Mouse (Mus musculus) heart, adult 11 months (tissue): ENCODE results near the gene Ntm.

Experiments used
- DNase-seq: peaks from one replicate; pipeline ENCODE4 v3.0.0; 2022

The Ntm gene

DNA sequence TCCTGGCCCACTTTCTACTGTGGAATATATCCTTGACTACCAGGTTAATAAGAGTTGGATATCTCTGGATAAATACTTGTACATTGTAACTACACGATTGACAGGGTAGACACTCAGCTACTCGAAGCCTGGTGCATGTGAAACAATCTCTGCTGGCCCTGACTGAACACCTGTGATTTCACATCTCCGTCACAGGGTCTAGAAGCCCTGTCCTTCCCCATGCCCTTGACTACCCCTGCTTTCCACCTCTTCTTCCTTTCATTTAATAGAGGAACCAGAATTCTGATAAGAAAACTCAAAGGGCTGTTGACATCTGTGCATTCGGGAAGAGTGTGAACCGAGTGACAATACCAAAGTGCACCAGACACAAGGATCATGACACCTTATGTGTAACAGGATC, 566.8 kb downstream of the Ntm start:
- DNase-seq = peak; percentile 62

DNA sequence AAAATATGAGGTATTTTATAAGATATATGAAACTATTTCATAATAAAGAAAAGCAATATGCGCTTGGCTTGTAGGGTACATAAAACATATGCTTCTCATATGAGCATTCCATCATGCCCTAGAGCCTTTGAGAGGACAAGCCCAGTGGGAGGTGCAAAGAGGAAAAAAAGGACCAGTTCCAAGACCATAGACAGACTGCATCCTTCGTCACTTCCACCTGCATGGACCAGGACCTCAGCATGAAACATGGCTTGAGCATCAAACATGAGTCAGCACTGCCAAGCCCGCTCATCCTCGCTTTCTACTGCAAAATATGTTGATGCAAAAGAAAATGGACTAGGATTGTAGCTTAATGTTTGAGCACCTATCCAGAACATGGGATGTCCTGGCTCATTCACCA, 569.8 kb downstream of the Ntm start:
- DNase-seq = no peak

DNA sequence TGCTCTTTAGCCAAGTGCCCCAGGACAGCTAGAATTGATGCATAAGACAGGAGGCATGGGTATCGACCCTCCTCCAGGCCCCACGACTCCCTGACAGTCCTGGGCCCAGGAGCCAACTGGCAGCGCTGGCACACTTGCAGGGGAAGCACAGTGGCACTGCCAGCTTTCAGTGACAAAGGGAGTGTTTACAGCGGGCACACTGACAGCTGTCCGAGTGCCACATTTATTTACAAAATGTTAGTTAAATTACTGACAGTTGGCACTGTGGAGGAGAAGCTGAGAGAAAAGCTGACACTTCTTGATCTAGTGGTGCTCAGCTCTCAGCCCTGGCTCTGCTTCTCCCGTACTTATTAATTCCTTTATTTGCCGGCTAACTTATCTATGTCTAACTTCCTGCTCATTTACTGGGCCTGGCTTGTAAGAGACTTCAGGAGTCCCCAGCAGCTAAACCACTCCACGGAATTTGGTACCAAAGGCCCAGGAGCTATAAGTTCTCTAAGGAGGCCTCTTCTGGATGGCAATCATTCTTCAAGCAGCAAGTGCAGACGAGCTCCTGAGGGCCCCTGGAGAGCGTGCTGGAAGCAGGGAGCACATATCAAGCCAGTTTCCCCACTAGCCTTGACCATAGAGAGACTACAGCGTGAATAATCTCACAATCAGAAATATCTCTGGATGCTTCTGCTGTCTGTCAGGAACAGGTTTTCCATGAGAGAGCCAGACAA, 572.0 kb downstream of the Ntm start:
- DNase-seq = peak; percentile 87

DNA sequence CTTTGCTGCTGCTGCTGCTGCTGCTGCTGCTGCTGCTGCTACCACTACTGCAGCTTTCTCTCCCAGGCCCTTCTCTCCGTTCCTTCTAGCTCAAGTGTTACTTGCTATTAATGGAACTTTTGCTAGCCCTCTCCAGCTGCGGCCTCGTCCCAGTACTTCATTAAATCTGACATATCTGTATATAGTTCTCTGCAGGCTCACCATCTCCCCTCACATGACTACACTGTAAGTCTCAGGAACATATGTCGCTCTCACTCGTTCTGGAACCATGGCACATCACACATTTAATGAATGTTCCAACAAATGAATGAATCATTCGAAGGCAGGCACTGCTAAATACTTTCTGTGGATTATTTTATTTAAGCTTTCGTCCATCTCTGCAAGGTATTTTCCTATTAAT, 573.7 kb downstream of the Ntm start:
- DNase-seq = peak; percentile 77

DNA sequence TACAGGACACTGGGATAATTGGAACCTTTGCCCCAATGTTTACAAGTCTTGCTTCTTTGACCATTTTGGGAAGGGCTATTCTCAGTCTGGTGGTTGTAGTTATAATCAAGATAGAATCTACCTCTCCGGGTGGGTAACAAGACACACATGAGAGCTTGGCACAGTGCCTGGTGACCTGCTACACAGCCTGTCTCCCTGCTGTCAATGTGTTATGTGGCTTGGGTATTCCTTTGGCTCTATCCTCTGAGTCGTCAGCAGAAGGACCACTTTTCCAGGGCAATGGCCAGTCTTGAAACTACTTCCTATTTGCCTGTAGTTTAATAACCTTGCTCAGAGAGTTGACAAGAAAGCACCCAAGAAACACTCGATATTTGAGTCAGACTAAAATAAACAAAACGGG, 575.8 kb downstream of the Ntm start:
- peak; percentile 73 for DNase-seq

DNA sequence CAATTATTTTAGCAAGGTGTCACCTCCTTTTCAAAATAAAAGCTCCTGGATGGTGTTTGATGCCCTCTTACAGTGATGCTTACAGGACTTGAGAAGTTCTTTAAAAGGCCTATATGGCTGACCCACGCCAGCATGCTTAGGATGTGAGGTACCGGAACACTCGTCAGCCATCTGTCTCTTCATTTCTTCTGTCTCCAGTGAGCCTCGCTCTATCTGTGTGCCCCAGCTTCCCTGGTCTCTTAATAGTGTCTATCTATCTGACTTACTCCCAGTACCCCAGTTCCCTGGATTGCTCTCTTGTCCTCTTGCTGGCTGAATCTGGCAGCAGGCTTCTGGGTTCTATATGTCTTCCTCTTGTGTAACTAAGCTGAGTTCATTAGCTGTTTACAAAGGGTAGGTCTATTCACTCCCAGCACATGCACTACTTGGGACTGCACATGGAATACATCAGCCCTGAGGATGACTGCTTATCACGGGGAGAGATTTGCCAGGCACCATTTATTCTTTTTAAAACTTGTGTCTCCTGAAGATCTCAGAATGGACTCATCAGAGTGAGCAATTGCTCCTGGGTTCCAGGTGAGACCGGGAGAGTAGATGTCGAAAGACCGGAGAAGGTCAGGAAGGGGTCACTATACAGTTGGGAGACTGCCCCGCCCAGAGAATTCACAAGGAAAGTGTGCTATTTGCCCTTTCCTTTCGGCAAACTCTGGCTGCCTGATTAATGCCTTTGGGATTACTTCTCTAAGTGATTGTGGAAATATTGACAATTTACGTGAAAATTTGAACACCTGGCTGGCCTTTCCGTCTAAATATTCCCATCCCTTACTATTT, 585.6 kb downstream of the Ntm start:
- no peak for DNase-seq

DNA sequence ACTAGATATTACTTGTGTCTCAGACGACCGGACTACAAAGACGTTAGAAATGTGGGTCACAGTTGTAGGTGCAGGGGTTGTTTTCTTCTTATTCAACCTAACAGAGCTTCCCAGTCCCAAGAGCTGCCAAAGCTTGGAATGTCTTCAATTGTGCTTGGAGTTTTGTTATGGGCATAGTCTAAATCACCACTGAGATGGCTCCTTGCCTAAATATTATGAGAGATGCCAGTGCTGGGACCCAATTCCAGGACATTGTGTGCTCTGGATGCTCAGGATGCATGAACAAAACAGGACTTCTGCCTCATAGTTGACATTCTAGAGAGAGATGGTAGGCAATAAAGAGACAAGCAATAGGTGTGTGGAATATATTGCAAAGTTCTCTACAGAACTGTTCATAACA, 591.6 kb downstream of the Ntm start:
- DNase-seq = no peak

DNA sequence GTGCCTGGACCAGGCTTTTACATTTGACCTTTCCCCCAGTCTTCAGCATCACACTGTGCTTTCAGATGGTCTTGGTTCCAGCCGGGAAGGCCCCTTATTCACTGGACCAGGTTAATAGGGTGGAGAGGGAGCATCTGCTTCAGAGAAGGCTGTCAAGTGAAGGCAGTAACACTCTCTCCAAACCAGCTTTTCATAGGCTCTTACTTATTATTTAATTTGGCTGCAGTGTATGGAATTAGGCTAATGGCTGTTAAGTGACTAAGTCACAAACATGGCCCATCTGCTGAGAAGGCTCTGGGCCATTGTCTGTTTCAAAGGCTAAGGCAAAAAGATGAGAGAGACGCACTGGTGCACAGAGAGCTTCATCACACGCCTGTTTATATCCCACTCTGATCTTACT, 593.3 kb downstream of the Ntm start:
- DNase-seq = no peak

DNA sequence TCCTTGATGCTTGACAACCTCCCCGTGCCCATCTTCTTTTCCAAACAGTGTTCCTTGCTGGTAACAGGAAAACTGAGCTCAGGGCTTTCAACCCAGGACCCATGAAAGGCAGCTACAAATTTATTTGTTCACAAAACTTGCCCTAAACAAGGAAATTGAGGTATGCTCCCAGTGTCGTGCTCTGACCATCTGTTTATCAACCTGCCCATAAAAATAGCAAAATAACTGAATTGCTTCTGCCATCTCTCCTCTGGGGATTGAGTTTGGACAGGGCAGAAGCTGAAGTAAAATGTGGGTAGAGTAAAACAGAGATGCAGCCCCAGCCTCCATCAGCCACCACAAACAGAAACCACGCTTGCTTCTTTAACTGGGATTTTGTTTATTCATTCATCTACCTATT, 594.6 kb downstream of the Ntm start:
- no peak for DNase-seq

DNA sequence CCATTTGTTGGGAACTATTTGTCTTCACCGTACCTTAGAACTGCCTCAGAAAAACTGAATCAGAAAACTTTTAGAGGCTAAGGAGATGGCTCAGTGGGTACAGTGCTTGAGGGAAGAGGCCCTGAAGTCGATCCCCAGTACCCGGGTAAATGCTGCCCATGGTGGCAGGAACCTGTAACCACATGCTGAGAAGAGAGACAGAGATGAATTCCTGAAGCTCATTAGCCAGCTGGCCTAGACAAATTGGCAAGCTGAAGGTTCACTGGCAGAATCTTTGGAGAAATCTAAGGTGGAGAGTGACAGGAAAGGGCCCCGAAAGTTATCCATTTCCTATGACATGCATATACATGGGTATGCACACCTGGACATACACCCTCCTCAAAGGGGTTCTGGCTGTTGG, 605.1 kb downstream of the Ntm start:
- no peak for DNase-seq

DNA sequence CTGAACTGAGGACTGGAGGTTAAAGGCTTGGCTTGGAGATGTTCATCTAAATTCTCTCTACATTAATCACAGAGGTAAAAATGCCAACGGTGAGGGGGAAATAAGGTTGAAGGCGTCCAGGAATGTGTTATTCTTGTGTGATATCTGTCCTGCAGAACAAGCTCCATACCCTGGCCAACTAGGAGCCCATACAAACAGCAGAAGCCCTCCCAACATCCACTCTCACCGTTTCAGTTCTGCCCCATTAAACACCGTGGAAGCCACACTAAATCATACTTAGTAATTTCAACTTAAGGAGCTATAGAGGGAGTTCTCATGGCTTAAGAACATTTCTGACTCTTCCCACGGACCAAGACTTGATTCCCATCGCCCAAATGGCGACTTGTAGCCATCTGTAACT, 620.6 kb downstream of the Ntm start:
- no peak for DNase-seq

DNA sequence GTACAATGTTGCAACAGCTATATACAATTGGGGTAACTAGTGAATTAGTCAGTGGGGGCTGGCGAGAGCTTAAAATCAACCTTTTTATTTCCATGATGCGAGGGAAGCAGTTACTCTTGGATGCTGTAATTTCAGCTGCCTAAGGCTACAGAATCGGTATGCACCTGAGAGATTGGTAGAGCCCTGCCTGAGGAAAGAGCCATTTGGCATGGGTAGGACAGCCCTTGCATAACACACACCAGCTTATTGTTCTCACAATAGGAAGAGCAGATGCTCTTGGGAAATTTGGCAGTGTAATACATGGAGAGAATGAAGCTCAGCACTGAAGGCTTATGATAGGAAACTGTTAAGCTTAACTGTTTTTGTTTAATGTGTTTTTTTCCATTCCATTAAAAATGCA, 621.6 kb downstream of the Ntm start:
- no peak for DNase-seq

DNA sequence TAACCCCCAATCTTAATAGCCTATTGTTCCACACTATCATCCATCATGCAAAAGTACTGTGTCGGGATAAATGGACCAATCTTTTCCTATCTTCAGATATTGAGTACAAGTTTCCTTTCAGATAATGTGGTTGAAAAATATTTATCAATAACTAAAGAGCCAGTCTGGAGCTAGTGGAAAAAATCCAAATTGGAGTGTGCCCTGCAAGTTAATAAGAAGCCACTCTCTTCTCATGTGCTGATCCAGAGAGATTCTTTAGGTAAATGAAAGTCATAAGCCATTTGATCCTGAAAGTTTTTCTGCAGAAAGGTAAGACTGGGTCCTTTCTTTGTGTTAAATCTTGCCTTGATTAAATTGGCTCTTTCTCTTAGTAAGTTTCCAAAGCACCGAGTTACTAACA, 627.3 kb downstream of the Ntm start:
- DNase-seq = no peak

DNA sequence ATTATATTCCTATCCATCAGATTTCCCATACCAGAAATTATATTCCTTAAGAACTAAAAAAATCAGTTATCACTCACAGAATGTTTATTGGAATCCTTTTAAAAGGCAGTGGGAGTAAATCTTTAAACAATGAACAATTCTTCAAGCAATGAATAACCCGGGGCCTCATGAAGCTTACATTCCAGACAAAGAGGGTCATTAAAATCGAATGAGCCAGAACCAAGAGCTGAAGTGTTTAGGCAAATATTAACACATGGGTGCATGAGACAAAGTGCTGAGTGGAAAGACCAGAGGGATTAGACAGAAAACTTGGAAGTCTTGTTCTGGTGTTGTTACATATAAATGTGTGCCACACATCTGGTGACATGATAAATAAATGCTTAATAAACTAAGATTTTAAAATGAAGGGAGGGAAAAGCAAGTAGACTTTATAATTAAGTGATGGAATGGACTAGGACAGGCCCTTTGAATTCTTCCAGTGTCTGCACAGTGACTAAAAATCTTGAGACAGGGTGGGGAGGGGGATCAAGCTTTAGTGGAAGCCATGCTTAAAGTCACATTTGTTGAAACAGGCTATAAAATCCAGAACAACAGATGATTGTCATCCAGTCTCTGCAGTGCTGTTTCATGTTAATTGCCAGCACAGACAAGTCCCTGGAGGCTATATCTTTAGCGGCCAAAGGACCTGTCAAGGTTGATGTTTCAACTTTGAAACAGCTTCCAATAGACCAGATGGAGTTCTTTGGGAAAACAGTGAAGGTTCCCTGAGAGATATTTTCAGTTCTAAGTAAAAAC, 630.4 kb downstream of the Ntm start:
- peak; percentile 68 for DNase-seq

DNA sequence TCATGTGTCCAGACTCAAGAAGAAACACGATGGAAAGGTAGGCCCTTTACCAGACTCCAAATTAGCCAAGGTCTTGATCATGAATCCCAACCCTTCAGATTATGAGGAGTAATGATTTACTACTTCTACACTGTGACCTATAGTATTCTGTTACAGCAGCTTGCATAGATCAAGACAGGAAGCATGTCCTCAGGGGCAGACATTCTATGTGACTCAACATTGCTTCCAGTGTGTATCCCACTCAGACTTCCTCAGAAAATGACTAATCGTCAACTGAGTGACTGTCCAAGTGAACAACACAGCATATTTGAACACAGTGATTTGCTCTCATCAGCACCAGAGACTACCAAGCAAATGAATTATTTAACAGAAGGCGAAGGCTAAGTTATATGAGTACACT, 632.5 kb downstream of the Ntm start:
- DNase-seq = no peak

DNA sequence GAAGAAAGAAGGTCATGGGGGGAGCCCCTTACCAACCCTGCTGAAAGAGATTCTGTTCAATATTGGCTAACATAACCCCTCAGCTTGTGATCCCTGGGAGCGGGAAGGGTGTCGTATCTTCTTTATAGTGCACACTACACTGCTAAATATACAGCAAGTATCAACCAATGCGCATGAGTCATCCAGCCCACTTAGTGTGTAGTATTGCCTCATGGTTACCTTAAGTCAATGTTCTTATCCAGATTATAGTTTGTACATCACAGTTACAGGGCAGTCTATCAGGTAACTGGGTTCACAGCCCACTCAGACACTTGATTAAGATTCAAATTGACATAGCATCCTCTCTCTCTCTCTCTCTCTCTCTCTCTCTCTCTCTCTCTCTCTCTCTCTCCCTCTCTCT, 636.7 kb downstream of the Ntm start:
- no peak for DNase-seq

DNA sequence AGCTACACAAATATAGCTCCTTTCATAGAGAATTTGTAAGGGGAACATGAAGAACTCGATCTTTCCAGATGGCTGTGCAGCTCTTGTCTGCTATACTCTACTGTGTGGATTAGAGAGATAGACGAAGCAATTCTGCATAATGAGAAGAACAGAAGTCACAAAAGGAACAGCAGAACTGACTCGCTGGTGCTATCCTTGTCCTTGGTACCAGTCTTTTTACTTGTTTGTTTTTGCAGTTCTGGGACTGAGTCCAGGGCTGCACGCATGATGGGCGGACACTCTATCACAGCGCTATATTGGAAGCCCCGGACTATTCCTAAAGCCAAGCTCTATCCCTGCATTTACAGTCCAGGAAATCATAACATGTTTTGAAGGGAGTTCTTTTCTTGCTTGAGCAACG, 637.8 kb downstream of the Ntm start:
- no peak for DNase-seq

DNA sequence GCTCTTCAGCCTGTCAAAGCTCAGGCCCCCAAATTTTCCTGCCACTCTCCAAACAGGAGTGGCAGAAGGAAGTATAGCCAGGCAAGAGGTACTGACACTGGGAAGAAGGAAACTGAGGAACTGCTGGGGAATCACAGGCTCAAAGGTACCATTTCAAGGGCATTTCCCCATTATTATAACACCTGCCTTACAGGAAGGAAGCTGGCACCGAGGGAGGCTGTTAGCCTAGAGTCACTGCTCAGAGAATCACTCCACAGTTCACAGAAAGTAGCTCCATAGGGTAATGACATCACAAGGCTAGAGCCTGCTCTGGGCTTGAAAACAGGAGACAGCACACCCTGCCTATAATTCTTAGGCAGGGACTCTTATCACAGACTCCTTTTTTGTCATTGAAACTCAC, 643.7 kb downstream of the Ntm start:
- DNase-seq = no peak

DNA sequence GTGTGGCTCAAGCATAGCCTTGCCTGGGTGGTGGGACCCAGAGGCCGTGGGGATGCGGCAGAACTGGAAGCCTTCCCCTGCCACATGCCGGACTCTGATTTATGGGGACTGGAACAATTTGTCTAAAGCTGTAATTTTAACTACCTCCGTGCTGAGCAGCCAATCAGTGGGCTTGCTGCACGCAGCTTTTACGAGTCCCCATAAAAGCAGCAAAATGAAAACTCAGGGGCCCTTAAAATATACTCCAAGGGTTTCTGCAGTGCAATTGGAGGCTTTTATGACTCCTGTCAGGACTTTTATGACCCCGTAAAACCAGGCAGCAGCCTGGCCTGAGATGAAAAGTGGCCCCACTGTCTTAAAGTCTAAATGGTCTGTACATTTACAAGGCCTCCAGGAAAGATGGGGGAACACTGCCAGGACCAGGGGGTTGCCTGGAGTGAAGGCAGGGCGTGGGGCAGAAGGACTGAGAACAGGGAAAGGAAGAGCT, 644.2 kb downstream of the Ntm start:
- DNase-seq = no peak

DNA sequence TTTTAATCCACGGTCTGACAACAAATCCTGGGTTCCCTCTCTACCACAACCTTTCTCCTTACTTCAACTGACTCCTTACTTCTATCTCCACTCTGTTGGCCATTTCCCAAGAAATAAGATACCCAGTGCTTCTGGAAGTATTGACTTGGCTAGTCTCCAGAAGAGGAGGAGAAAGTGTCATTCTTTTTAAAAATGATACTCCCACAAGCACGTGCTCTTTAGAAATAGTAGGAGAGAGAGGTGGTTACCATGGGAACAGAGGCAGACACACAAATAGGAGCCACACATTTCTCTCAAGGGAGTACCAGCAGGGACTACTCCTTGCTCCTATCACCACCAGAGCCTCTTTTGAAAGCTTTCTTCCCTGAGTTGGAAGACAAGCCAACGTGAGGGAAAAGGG, 645.3 kb downstream of the Ntm start:
- DNase-seq = no peak

DNA sequence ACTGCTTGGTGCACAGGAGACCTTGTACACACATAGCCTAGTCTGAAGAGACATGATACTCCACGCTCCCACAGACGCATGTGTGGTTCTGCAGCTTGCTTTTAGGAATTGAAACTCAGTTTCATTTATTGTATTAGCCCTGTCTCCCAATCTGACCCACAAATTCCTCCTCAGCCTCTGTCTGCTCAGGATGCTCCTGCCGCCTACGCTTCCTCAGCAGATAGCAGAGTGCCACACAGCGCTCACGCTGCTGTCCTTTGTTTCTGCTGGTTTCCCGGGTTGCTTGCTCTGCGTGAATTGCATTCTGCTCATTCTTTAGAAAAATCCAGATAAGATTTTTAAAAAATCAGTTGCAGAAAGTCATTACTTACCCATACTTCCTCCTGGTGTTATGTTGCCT, 647.1 kb downstream of the Ntm start:
- no peak for DNase-seq

DNA sequence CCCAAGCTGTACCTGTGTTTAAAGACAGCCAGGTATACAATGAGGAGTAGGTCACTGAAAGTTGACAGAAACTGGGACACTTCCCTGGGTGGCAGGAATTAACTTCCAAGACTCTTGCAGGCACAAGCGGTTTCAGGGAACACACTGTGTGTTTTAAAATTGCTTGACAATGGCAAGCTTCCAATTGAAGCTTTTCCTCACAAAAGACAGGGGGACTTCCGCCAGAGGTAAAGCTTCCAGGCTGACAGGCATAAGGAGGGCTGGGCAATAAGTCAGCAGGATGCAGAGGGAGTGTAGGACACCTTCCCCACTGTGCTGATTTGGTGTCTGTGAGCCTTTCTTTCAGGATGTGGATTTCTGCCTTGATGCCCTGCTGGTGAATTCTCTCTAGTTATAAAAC, 656.0 kb downstream of the Ntm start:
- no peak for DNase-seq

DNA sequence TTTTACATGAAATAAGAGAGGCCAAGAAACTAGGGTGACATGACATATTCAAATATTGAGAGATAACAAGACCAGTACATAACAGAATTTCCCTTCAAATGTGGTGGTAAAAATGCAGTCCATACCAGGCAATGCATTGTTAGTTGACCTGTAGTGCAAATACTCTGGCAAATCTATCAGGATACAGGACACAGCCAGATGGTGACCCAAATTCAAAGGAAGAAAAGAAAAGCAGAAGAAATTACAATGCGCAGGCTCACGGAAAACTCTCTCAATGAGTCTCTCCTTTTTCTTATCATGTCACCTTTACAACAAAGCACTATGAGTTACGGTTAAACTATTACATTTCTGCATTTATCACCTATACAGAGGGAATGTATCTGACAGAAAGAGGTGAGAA, 664.6 kb downstream of the Ntm start:
- no peak for DNase-seq

DNA sequence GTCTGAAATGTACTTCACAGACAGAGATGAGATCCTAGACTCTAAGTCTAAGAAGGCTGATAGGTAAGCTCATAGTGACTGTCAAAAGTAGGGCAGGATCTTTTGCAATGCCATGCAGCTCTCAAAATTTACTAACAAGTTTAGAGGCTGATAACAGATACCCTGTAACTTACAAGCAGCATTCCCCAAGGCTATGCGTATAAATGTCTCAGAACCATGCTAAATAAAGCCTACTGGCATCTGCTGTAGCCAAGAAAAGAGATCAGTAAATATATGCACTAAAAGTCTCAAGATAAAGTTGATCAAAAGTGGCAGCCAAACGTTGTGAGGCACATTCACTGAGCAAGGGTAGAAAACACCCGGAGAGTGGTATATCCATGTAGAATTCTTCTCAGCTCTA, 666.2 kb downstream of the Ntm start:
- no peak for DNase-seq
